Mouse (Mus musculus) small intestine, adult 2 months (tissue): Measurements from ENCODE around the gene Selenon.
A peak's percentile ranks its signal among the peaks of the same experiment; 100 is the strongest.

Experiments
- CTCF ChIP-seq: fragments of 200-500 bp; IDR thresholded peaks from 2 replicates; pipeline ENCODE4 v1.5.1; 2012; ENCODE audit warnings: low read depth, mild to moderate bottlenecking, control low read depth, inconsistent platforms, low read length, moderate library complexity, mixed read lengths; ENCODE audit not compliant: insufficient replicate concordance, insufficient read length; ENCODE audit errors: extremely low read depth
- POLR2A ChIP-seq: fragments of 200-500 bp; IDR thresholded peaks from 2 replicates; pipeline ENCODE4 v1.6.1; 2012; ENCODE audit warnings: low read depth, mild to moderate bottlenecking, control low read depth, inconsistent platforms, low read length, moderate library complexity

GRCm38 (mm10) chr4:134534932-134535786, 16.8 kb downstream of the Selenon start, which contains the start of gene Mtfr1l:
- TF ChIP-seq POLR2A: peak; percentile 63
- TF ChIP-seq CTCF: no peak
